Mouse (Mus musculus) ES-Bruce4 (cell line): ENCODE results near the gene Cyp4f13.

Source experiments
- CTCF ChIP-seq: IDR thresholded peaks from one replicate; pipeline ENCODE4 v1.8.1; 2011; ENCODE audit warnings: low read depth, low read length
- EP300 ChIP-seq: IDR thresholded peaks from 2 replicates; pipeline ENCODE4 v1.6.1; 2011; ENCODE audit warnings: low read depth, low read length; ENCODE audit not compliant: insufficient read depth
- POLR2A ChIP-seq: IDR thresholded peaks from one replicate; pipeline ENCODE4 v1.8.1; 2011; ENCODE audit warnings: low read length; ENCODE audit not compliant: insufficient read depth

GRCm38 (mm10) chr17:32981361-32981760 lies 34.2 kb upstream of the Cyp4f13 start:
- TF ChIP-seq CTCF (no peak), EP300 (no peak), POLR2A (no peak)
